Mouse (Mus musculus) midbrain, embryonic 13.5 days (tissue): ENCODE results near the gene Hist3h2ba. TPM values are rescaled to one million over a fixed set of nuclear protein-coding genes. Genes with fewer than 3 reads are reported as not detected.

Source experiments
- ATAC-seq: fragments of 200-750 bp; cut with Nextera tagmentation; 2 replicates; pipeline ENCODE4 v1.8.0; 2017; ENCODE audit warnings: mild to moderate bottlenecking, moderate TSS enrichment, moderate library complexity
- H3K27ac ChIP-seq: fragments of 300-500 bp; sonication (generic); 2 replicates; pipeline ENCODE4 v1.5.1; 2015; ENCODE audit warnings: inconsistent platforms, mild to moderate bottlenecking, moderate library complexity
- H3K27me3 ChIP-seq: fragments of 300-500 bp; sonication (generic); 2 replicates; pipeline ENCODE4 v1.6.1; 2015; ENCODE audit warnings: mild to moderate bottlenecking, inconsistent platforms
- H3K36me3 ChIP-seq: fragments of 300-500 bp; sonication (generic); 2 replicates; pipeline ENCODE4 v1.6.1; 2015; ENCODE audit warnings: mild to moderate bottlenecking, inconsistent platforms
- H3K4me1 ChIP-seq: fragments of 300-500 bp; sonication (generic); replicated peaks from 2 replicates; pipeline ENCODE4 v1.6.1; 2015; ENCODE audit warnings: inconsistent platforms
- H3K4me2 ChIP-seq: fragments of 300-500 bp; sonication (generic); replicated peaks from 2 replicates; pipeline ENCODE4 v1.6.1; 2015; ENCODE audit warnings: moderate library complexity, mild to moderate bottlenecking, inconsistent platforms
- H3K4me3 ChIP-seq: fragments of 300-500 bp; sonication (generic); replicated peaks from 2 replicates; pipeline ENCODE4 v1.5.1; 2015; ENCODE audit warnings: mild to moderate bottlenecking, inconsistent platforms
- H3K9ac ChIP-seq: fragments of 300-500 bp; sonication (generic); replicated peaks from 2 replicates; pipeline ENCODE4 v1.6.1; 2015; ENCODE audit warnings: mild to moderate bottlenecking, inconsistent platforms
- H3K9me3 ChIP-seq: fragments of 300-500 bp; sonication (generic); 2 replicates; pipeline ENCODE4 v1.6.1; 2016; ENCODE audit warnings: mild to moderate bottlenecking, inconsistent platforms
- whole genome bisulfite sequencing: fragments of 180-500 bp; shearing (Covaris S2); methylation state at CpG from one replicate; pipeline ENCODE4 v1.1.7; 2015; 5-methylcytosine and 5-hydroxymethylcytosine counted together
- polyA plus RNA-seq: library from polyadenylated mRNA; unstranded; fragments of >200 nt; fragmentation: Nextera tagmentation; extraction: Ambion mirVana; gene quantifications from 2 replicates; pipeline ENCODE4 v1.2.1, GENCODE M21; 2015

Hist3h2ba gene
- polyA plus RNA-seq, 1 experiment from 2014 or later = 402 TPM

- Histone ChIP-seq H3K9me3 (peaks cover 4% of the 10 kb centered on the region; the same call in 1 of the 2 replicates), H3K36me3 (peaks cover 12% of the 10 kb centered on the region), H3K9ac (peak overlapping the region; percentile 63), H3K4me3 (peak overlapping the region; percentile 50), H3K27me3 (peaks cover 12% of the 10 kb centered on the region), H3K4me1 (peaks cover 47% of the 10 kb centered on the region), H3K27ac (peak overlapping the region; percentile 61), H3K4me2 (peak overlapping the region; percentile 63)
- no peak for ATAC-seq
- WGBS = 37% methylated on average over 15 of the region's 15 CpGs
Observed at GRCm38 (mm10) chr11:58959186-58959825, 10.6 kb downstream of the Hist3h2ba start.

- Histone ChIP-seq H3K27me3 (peaks cover 12% of the 10 kb centered on the region), H3K4me2 (peak overlapping the region; percentile 63), H3K4me1 (peaks cover 50% of the 10 kb centered on the region), H3K4me3 (peak overlapping the region; percentile 50), H3K36me3 (peaks cover 12% of the 10 kb centered on the region), H3K9me3 (peaks cover 4% of the 10 kb centered on the region; the same call in 1 of the 2 replicates), H3K9ac (peak overlapping the region; percentile 63), H3K27ac (peak overlapping the region; percentile 61)
- WGBS = 5% methylated on average over 40 of the region's 40 CpGs
- ATAC-seq = peak; percentile 81
Observed at GRCm38 (mm10) chr11:58959921-58960465, 11.3 kb downstream of the Hist3h2ba start.

GRCm38 (mm10) chr11:58961364-58962177 is 12.9 kb downstream of the Hist3h2ba start:
- no peak overlapping the region for H3K4me2 ChIP-seq
- ATAC-seq = no peak

GRCm38 (mm10) chr11:58963543-58963942 is 14.8 kb downstream of the Hist3h2ba start:
- Histone ChIP-seq H3K9me3 (peaks cover 4% of the 10 kb centered on the region; the same call in 1 of the 2 replicates), H3K27me3 (peaks cover 12% of the 10 kb centered on the region), H3K27ac (no peak overlapping the region), H3K9ac (no peak overlapping the region), H3K4me1 (peaks cover 26% of the 10 kb centered on the region), H3K36me3 (peaks cover 11% of the 10 kb centered on the region), H3K4me3 (no peak overlapping the region), H3K4me2 (no peak overlapping the region)
- 38% methylated on average over 17 of the region's 17 CpGs for WGBS
- no peak for ATAC-seq

More at GRCm38 (mm10) chr11:58961364-58962177, 12.9 kb downstream of the Hist3h2ba start:
- Histone ChIP-seq H3K9ac (no peak overlapping the region), H3K27ac (no peak overlapping the region), H3K9me3 (peaks cover 4% of the 10 kb centered on the region; the same call in 1 of the 2 replicates), H3K36me3 (peaks cover 12% of the 10 kb centered on the region), H3K4me1 (peaks cover 46% of the 10 kb centered on the region), H3K4me3 (no peak overlapping the region), H3K27me3 (peaks cover 12% of the 10 kb centered on the region)
- 70% methylated on average over 50 of the region's 50 CpGs for WGBS

- peaks cover 12% of the 10 kb centered on the region for H3K27me3 ChIP-seq
- H3K27ac ChIP-seq = no peak overlapping the region
- H3K4me1 ChIP-seq = peaks cover 19% of the 10 kb centered on the region
- 86% methylated on average over 7 of the region's 7 CpGs for WGBS
- ATAC-seq = no peak
- peaks cover 4% of the 10 kb centered on the region; the same call in 1 of the 2 replicates for H3K9me3 ChIP-seq
- peaks cover 12% of the 10 kb centered on the region for H3K36me3 ChIP-seq
- no peak overlapping the region for H3K4me2 ChIP-seq
- no peak overlapping the region for H3K4me3 ChIP-seq
- no peak overlapping the region for H3K9ac ChIP-seq
Observed at GRCm38 (mm10) chr11:58964216-58964615, 15.5 kb downstream of the Hist3h2ba start.

GRCm38 (mm10) chr11:58965001-58965760 is 16.5 kb downstream of the Hist3h2ba start:
- peaks cover 20% of the 10 kb centered on the region for H3K36me3 ChIP-seq
- peaks cover 12% of the 10 kb centered on the region for H3K4me1 ChIP-seq
- no peak for ATAC-seq
- H3K4me3 ChIP-seq = no peak overlapping the region
- 47% methylated on average over 12 of the region's 12 CpGs for WGBS
- peaks cover 4% of the 10 kb centered on the region; the same call in 1 of the 2 replicates for H3K9me3 ChIP-seq
- no peak overlapping the region for H3K4me2 ChIP-seq
- peaks cover 12% of the 10 kb centered on the region for H3K27me3 ChIP-seq
- H3K27ac ChIP-seq = no peak overlapping the region
- H3K9ac ChIP-seq = no peak overlapping the region

- peaks cover 9% of the 10 kb centered on the region for H3K4me1 ChIP-seq
- peaks cover 3% of the 10 kb centered on the region; the same call in 1 of the 2 replicates for H3K27me3 ChIP-seq
- no peak overlapping the region for H3K4me3 ChIP-seq
- H3K36me3 ChIP-seq = peaks cover 38% of the 10 kb centered on the region
- no peak overlapping the region for H3K9ac ChIP-seq
- H3K9me3 ChIP-seq = no peaks in the 10 kb centered on the region
- H3K4me2 ChIP-seq = no peak overlapping the region
- WGBS = 100% methylated on average over 1 of the region's 1 CpGs
- no peak overlapping the region for H3K27ac ChIP-seq
- ATAC-seq = no peak
Observed at GRCm38 (mm10) chr11:58967346-58967745, 18.6 kb downstream of the Hist3h2ba start.

GRCm38 (mm10) chr11:58968551-58968950 is 19.8 kb downstream of the Hist3h2ba start:
- 0 out of 2 replicates have a peak, but pooled peaks have one; percentile 27 for ATAC-seq
- Histone ChIP-seq H3K27me3 (no peaks in the 10 kb centered on the region), H3K4me1 (peaks cover 9% of the 10 kb centered on the region), H3K4me3 (no peak overlapping the region), H3K27ac (no peak overlapping the region), H3K36me3 (peaks cover 38% of the 10 kb centered on the region), H3K4me2 (no peak overlapping the region), H3K9ac (no peak overlapping the region), H3K9me3 (no peaks in the 10 kb centered on the region)
- 82% methylated on average over 7 of the region's 7 CpGs for WGBS

GRCm38 (mm10) chr11:58969027-58969426 is 20.3 kb downstream of the Hist3h2ba start:
- Histone ChIP-seq H3K4me1 (peaks cover 9% of the 10 kb centered on the region), H3K9me3 (no peaks in the 10 kb centered on the region), H3K27ac (no peak overlapping the region), H3K4me3 (no peak overlapping the region), H3K27me3 (no peaks in the 10 kb centered on the region), H3K9ac (no peak overlapping the region), H3K4me2 (no peak overlapping the region), H3K36me3 (peaks cover 38% of the 10 kb centered on the region)
- no peak for ATAC-seq
- WGBS = 90% methylated on average over 8 of the region's 8 CpGs

GRCm38 (mm10) chr11:58969659-58970058 is 20.9 kb downstream of the Hist3h2ba start:
- Histone ChIP-seq H3K4me1 (peaks cover 12% of the 10 kb centered on the region), H3K9me3 (no peaks in the 10 kb centered on the region), H3K27ac (no peak overlapping the region), H3K36me3 (peaks cover 41% of the 10 kb centered on the region), H3K4me3 (no peak overlapping the region), H3K9ac (no peak overlapping the region), H3K4me2 (no peak overlapping the region), H3K27me3 (no peaks in the 10 kb centered on the region)
- WGBS = 81% methylated on average over 6 of the region's 6 CpGs
- no peak for ATAC-seq

- Histone ChIP-seq H3K27ac (no peak overlapping the region), H3K9me3 (no peaks in the 10 kb centered on the region), H3K4me3 (no peak overlapping the region), H3K9ac (no peak overlapping the region), H3K27me3 (no peaks in the 10 kb centered on the region), H3K36me3 (peaks cover 43% of the 10 kb centered on the region), H3K4me2 (no peak overlapping the region), H3K4me1 (peaks cover 14% of the 10 kb centered on the region)
- WGBS = 88% methylated on average over 21 of the region's 21 CpGs
- ATAC-seq = no peak
Observed at GRCm38 (mm10) chr11:58970831-58971530, 22.3 kb downstream of the Hist3h2ba start.
